Mouse (Mus musculus): ENCODE data around the gene Usp20.

DNA sequence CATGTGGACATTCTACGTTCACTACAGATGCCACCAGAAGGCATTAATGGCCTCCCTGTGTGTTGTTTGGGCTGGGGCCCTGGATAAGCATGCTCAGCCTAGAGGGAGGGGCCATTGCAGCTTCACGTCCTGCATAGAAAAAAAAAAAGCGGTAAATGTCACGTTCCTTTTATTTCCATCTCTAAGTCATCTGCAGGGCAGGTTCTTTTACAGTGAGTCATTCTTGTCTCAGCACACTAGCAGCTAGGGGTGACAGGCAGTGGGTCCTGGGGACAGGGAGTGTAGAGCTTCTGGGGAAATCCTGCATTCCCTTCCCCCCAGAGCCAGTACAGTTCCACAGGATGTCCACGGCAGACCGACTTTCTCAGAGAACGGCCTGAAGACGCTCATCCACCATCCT is 44.6 kb downstream of the Usp20 start:
- TF ChIP-seq CTCF (IDR thresholded peaks at IDR 0.05; ENCODE audit: insufficient read depth, low read length), result no peak
- no peak for TF ChIP-seq POLR2A (IDR thresholded peaks at IDR 0.05; ENCODE audit: borderline replicate concordance, extremely low read depth, low read depth, low read length)
